Mouse (Mus musculus): ENCODE results near the gene Hipk1.

Gene Hipk1

DNA sequence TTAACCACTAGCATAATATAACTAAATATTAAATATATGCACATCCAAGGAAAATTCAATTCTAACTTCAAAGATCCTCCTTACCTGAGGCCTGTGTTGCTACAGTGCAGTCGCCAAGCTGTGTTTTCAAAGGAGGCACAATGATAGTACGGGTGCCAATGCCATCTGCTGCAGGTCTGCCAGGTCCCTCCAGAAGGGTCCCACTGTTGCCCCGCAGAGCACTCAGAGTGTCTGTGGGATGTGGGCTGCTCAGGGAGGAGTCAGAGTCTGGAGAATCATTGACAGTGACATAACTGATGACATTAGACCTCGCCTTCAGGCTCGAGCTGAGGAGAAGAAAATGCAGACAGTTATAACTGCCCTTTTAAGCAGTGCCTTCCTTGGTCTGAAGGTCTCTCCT lies 44.7 kb downstream of the Hipk1 start:
- no peak for DNase-seq (ENCODE audit: extremely low spot score)

DNA sequence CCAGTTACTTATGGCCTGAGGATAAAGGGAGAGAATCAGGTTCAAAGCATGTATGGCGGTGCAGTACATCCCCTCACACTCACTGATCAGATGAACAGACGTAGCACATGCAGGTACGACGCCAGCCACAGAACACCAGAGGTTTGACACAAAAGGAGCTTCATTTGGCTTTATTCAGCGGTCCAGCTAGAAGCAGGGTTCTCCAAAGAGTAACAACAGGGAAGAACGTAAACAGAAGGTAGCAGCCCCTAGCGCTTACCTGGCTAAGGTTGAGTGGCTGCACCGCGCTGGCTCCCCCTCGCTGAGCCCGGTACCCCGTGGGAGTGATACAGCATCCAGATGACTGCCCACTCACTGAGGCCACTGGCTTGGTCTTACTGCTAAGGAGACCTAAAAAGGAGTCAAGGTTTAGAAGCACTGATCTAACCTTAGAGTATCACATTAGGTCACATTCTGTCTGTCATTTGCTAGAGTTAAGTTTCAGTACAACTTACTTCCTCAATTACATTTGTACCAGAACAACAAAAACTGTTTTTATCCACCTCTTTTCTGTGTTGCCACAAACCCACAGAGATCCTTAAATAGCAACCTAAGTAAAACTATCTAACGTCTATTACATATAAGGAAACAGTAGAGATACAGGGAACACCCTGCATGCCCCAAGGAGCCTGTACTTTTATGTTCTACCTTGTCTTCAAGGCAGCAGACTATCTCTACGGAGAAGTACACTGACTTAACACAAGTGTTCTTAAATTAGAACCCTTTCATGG lies 46.2 kb downstream of the Hipk1 start:
- no peak for DNase-seq (ENCODE audit: extremely low spot score)

GRCm38 (mm10) chr3:103743208-103743607 lies 48.2 kb downstream of the Hipk1 start:
- no peak for DNase-seq (ENCODE audit: extremely low spot score)

GRCm38 (mm10) chr3:103740342-103740741 lies 51.0 kb downstream of the Hipk1 start:
- DNase-seq (ENCODE audit: extremely low spot score) = peak; percentile 25

DNA sequence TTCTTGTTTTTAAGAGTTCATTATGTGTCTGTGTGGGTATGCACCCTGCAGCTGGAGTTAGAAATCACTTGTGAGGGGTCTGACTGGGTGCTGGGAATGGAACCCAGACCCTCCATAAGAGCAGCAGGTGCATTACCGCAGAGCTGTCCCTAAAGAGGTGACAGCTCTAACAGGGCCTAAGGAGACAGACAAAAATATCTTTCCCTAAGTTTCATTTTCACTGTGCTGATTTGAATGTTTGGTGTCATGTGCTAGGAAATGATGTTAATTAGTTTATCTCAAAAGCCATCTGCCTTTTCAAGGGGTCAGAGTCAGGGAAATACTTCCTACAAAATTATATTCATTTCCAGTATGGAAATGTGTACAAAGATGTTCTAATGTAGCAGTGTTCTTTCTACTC lies 52.0 kb downstream of the Hipk1 start, which contains the start of gene Gm10964:
TSS of gene Gm10964 (plus strand) at position 38 of the 400 bp plus-strand sequence.
- no peak for DNase-seq (ENCODE audit: extremely low spot score)

DNA sequence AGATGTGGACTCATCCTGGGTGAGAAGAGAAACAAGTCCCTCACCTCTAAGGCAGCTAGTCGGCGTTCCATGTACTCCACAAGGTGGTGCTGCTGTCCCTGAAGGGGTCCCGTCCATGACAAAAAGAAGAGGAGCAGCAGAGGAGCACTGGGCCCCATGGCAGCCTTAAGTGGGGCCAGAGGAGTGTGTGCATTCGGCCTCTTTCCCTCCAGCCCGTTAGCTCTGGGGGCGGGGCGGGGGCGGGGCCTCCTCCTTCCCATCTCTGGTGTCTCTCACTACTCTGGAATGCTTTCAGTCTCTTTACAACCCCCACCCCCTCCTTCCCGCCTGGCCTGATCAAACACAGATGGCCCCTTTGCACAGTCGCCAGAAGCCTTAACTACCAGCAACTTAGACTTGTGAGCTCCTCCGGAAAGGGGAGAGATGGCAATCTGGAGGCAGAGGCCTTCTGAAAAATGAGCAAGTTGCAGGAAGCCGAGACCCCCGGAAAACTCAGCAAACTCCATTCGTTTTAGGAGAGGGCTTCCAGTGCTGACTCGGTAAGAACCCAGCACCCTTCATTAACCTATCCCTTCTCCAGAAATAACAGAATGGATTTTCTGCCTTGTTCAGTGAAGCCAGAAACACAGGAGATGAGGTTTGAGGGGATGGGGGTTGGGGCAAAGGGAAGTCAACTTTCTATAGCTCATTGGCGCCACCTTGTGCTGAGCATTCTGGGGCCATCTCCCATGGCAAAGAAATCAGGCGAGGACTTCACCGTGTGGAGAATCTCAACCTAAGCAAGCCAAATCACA lies 53.4 kb downstream of the Hipk1 start, which contains the start of gene Olfml3:
TSS of gene Olfml3 (minus strand) at position 224 of the 794 bp plus-strand sequence.
- DNase-seq (ENCODE audit: extremely low spot score) = peak; percentile 95

DNA sequence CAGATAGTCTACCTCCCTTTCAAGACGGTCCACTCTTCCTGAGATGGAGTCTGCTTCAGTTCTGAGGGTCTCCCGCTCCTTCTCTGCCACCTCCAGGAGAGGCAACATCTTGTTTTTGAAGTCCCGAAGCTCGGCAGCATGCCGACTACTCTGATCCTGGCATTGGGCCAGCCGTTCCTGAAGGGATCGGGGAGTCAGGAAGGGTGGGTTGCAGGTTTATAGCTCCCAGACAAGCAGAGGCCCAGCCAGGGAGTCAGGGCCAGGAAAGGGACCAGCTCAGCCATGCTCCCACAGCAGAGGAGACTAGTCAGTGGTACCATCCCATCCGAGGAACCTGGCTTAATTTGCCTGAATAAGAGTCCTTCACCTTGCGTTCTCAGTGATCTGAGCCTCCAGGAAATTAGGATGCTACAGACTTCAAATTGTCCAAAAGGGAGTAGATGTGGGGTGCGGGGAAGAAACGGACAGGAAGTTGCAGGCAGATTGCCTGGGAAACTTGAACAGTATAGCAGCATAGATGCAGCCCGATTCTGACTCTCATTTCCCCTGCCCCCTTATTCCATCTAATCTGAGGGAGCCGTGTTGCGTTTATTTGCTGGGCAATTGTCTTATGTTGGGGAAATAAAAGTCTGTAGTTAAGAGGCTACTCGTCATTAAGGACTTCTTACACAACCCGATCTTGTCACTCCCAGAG lies 54.2 kb downstream of the Hipk1 start:
- peak; percentile 32 for DNase-seq (ENCODE audit: extremely low spot score)

DNA sequence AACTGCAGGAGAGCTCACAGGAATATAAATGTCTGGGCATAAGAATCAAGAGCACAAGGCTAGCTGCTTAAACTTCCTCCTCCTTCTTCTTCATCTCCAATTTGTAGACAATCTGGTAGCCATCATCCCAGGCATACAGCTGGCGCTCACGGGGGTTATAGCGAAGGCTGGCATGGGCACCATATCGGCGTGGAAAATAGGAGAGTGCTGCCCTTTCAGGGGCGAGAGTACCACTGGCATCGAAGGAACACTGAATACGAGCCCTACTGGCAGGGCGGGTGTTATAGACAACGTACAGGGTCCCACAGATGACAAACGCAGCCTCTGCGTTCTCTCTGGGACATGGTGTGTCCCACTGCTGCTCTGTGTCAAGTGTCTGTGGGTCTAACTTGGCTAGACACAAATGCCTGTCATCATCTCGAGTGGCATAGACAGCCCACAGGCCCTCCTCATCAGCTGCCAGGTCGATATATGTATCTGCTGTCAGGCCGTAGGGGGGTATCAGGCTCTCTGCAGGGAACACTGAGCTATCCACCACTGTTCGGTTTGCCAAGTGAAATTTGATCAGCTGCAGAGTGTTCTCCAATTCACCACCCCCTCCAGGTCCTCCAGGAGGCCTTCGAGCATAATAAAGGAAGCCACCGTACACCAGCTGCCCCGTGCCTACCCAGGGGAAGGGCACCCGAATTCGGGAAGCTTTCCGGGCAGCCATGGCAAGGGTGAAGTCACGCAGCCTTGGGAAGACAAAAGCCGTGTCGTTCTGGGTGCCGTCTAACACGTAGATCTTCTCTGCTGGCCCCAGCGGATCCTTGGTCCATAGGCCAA lies 55.4 kb downstream of the Hipk1 start:
- DNase-seq (ENCODE audit: extremely low spot score) = peak; percentile 27

DNA sequence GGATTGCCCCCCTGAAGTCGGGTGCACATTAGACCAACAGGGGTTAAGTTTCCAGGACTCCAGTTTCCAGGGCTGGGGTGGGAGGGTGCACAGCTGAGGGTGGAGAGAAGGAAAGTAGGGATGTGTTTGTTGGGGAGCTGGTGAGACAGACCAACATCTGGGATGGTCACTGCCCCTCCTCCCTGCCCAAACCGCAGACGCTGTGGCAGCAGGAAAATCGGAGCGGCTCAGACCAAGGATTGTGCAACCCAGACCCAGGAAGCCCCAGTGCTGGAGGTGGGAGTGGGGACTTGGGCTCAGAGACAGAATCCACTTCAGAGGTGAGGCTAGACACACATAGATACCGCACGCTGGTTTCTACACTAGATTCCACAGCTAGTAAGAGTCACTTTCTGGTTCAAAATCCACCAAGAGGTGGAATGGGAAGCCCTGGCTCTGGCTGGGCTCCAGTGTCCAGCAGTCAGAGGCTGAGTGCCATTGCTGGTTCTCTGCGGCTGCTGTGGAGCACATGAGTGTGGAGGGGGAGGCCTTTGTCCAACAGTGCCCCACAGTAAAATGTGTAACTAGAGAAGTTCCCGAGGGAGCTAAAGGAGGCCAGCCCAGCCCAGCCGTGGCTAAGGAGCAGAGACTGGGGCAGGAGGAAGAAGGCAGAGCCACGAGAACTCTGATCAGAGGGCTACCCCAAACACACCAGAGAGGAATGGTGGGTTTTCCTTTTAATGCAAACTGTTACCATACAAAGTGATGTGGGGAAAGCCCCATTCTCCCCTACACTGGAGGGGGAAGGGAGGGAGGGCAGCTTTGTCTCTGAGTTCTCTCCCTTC lies 56.5 kb downstream of the Hipk1 start:
- DNase-seq (ENCODE audit: extremely low spot score) = peak; percentile 71

- DNase-seq (ENCODE audit: extremely low spot score) = peak; percentile 72
Measured at GRCm38 (mm10) chr3:103733799-103734695, 57.3 kb downstream of the Hipk1 start.

DNA sequence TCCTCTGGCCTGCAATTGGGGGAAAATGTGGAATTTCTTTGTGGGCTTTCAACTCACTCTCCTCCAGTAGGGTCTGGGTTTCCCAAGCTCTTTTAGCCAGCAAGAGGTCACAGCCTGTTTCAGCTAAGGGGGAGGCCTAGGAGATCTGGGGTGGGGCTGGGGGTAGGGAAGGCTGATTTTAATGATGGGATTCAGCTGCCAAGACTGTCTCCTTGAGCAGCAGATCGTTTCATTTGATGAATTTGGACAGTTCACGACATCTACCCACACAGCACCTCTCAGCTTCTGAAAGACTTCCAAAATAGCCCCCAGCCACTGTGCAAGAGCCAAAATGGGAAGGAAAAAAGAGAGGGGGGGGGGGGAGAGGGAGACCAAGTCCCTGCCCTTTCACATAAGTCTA lies 58.2 kb downstream of the Hipk1 start:
- DNase-seq (ENCODE audit: extremely low spot score) = peak; percentile 20

DNA sequence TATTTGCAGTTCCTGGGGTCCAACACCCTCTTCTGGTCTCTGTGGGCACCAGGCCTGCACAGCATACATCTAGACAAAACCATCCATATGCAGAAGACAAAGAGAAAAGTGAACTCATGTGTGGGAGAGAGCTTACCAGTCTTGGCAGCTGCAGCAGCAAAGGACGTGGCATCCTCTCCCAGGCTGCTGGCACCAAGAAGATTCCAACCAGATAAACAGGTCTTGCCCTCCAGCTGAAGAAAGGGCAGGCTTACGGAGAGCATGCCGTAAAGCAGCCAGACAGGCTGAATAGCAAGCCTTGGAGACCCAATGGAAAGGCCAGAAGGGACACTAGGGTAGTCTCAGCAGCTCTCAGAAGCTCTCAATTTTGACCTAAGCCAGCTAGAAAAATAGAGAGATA lies 59.2 kb downstream of the Hipk1 start:
- no peak for DNase-seq (ENCODE audit: extremely low spot score)

DNA sequence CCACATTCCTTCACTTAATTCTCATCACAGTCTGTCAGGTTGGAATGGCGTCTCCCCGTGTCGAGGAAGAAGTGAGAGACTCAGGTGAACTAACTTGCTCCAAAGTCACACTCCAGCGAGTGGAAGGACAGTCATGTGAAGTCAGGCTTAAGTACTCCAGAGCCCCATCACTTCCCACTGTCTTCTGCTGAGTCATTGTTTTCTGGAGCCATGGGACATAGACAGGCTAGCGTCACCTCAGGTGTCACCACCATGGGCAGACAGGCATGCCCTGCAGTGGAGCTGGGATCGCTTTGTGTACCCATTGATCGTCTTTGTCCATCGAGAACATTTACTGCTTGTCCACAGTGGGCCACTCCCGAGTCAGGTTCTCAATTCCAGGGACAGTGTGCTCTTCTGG lies 61.5 kb downstream of the Hipk1 start:
- no peak for DNase-seq (ENCODE audit: extremely low spot score)

DNA sequence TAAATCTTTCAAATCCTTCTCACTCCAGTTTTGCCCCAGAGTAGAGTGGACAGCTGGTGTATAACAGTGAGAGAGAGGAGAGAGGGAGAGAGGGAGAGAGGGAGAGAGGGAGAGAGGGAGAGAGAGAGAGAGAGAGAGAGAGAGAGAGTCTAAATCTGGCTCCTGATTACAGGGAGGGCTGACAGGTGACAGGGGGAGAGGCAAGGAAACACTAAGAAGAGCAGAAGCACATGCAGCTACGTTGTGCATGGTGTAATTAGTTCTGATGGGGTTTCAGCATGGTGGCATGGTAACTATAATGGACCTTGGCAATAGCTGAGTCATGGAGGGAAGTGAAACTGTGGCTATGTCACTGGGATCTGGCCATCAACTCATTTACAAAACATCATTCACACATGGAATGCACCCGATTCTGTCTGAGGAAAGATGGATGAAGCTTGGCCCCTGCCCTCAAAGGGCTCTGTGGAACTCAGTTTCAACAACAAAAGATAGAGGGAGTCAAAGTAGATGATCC lies 63.5 kb downstream of the Hipk1 start:
- no peak for DNase-seq (ENCODE audit: extremely low spot score)

GRCm38 (mm10) chr3:103726642-103727041 lies 64.7 kb downstream of the Hipk1 start:
- DNase-seq (ENCODE audit: extremely low spot score) = no peak

DNA sequence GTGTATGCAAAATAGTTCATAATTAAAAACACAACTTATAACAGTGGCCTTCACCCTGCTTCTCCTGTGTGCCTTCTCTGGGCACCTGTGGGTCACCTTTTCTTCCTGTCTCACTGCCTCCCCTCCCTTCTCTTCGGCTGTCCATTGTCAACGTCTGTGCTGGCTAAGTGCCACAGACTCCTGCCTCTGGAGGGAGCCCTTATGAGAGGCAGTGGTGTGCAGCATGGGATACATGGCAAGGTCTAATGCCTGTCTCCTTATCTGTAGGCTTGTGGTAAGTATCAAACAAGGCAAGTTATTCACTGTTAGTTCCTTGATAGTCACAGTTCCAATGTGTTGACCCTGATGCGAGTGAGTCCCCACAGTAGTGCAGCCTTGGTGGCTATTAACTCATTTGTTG lies 67.2 kb downstream of the Hipk1 start:
- no peak for DNase-seq (ENCODE audit: extremely low spot score)

GRCm38 (mm10) chr3:103718728-103719127 lies 72.6 kb downstream of the Hipk1 start:
- DNase-seq (ENCODE audit: extremely low spot score) = no peak

- peak; percentile 20 for DNase-seq (ENCODE audit: extremely low spot score)
Measured at GRCm38 (mm10) chr3:103716774-103717760, 74.3 kb downstream of the Hipk1 start.
